11 mouse cellular contexts compared by ENCODE assay signal in the genomic region with DNA sequence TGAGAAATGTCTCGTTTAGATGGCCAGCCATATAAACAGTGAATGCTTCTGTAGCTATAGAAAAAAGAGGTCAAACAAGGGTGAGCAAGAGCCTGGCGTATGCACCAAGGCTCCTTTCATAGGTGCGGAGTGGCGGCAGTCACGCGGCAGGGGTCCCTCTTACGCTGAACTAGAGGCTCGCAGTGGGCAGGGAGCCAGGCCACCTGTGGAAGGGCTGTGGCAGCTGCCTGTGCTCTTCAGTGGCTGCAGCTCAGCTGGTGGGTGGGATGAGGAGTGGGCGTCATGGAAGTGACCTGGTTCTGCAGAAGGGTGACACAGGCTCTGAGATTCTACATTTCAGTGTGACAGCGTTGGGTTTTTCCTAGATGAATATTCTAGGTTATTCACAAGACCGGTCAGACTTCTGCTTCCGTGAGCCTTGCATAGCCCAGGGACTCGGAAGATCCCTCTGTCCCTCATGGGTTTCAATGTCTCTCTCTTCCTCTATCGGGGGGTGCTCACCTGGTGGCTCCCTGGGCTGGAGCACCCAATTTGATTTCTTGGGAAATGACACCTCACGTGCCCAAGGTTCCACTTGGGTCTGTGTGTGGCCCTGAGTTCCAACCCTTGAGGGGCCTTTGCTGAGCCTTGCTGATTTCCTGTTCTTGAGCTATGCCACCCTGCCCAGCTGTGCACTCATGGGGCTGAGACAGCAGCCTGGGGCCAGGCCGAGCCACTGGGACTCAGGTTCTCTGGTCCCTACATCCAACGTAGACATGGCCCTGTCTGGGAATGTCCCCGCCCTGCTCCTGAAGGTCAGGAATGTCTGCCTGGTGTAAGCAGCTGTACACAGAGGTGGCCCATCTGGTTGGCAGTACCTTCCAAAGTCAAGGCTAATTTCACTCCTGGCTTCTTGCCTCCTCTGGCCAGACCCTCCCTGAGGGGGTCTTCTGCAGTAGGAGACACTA. TPM values are rescaled to one million over a fixed set of nuclear protein-coding genes. Genes with fewer than 3 reads are reported as not detected.
A peak's percentile ranks its signal among the peaks of the same experiment; 100 is the strongest.
DNase-seq lines count a peak whose midpoint lies in the region; ATAC-seq and TF ChIP-seq lines count a peak whose summit lies in the region.
"Had no signal": no experiment of that assay in that cellular context is flagged by ENCODE, and none has a peak within 500 bp of the region (broad histone marks: within the 10 kb centered on the region; RNA-seq: fewer than 3 reads in every experiment).

No protein-coding gene starts in this region.

- H3K4me2 ChIP-seq in hindbrain, embryonic 11.5 days (replicated peaks; ENCODE audit: low read depth, low read length): no peak overlapping the region
- no peak overlapping the region for H3K4me2 ChIP-seq in lung, postnatal 0 days (replicated peaks; ENCODE audit: low read depth, low read length)
- no peak overlapping the region for H3K4me2 ChIP-seq in limb, embryonic 14.5 days (replicated peaks; ENCODE audit: low read depth, low read length, severe bottlenecking)

- H3K27me3 ChIP-seq in hindbrain, embryonic 10.5 days (ENCODE audit: insufficient read depth, poor library complexity, severe bottlenecking): no peaks in the 10 kb centered on the region
- H3K27me3 ChIP-seq in hindbrain, embryonic 11.5 days (ENCODE audit: control insufficient read depth, insufficient read depth, low read length): no peaks in the 10 kb centered on the region
- H3K27me3 ChIP-seq in lung, postnatal 0 days (replicated peaks; ENCODE audit: insufficient read depth, low read length): no peaks in the 10 kb centered on the region
- H3K27me3 ChIP-seq in limb, embryonic 14.5 days (ENCODE audit: control insufficient read depth, insufficient read depth, low read length): no peaks in the 10 kb centered on the region

- peaks cover 64% of the 10 kb centered on the region for H3K4me1 ChIP-seq in hindbrain, embryonic 10.5 days (replicated peaks)
- 0 out of 2 replicates have a peak, but pooled peaks cover 1% of the 10 kb centered on the region for H3K4me1 ChIP-seq in hindbrain, embryonic 11.5 days (replicated peaks; ENCODE audit: control insufficient read depth, insufficient read depth, low read length)
- no peaks in the 10 kb centered on the region for H3K4me1 ChIP-seq in lung, postnatal 0 days (ENCODE audit: insufficient read depth, low read depth, low read length)
- H3K4me1 ChIP-seq in limb, embryonic 14.5 days (ENCODE audit: control insufficient read depth, insufficient read depth, low read length): peaks cover 17% of the 10 kb centered on the region

- peak; percentile 20; the same call in 1 of the 2 replicates for TF ChIP-seq CTCF in lung, postnatal 0 days (IDR thresholded peaks at IDR 0.05)

- H3K36me3 ChIP-seq in hindbrain, embryonic 10.5 days: no peaks in the 10 kb centered on the region
- no peaks in the 10 kb centered on the region for H3K36me3 ChIP-seq in hindbrain, embryonic 11.5 days (ENCODE audit: control insufficient read depth, insufficient read depth, low read length)
- no peaks in the 10 kb centered on the region for H3K36me3 ChIP-seq in lung, postnatal 0 days (ENCODE audit: insufficient read depth, low read length)
- peaks cover 6% of the 10 kb centered on the region; the same call in 1 of the 2 replicates for H3K36me3 ChIP-seq in limb, embryonic 14.5 days (ENCODE audit: control insufficient read depth, insufficient read depth, low read length)

- WGBS in hindbrain, embryonic 10.5 days: 72% methylated on average over 18 of the region's 18 CpGs
- 64% methylated on average over 18 of the region's 18 CpGs for WGBS in hindbrain, embryonic 11.5 days
- 46% methylated on average over 18 of the region's 18 CpGs for WGBS in lung, postnatal 0 days
- WGBS in limb, embryonic 14.5 days: 46% methylated on average over 18 of the region's 18 CpGs

- ATAC-seq in hindbrain, embryonic 11.5 days (ENCODE audit: low FRiP score): no peak
- peak; percentile 69 for ATAC-seq in lung, postnatal 0 days
- ATAC-seq in limb, embryonic 14.5 days (ENCODE audit: low FRiP score, low read depth): peak; percentile 74; the same call in 1 of the 2 replicates

- no peaks in the 10 kb centered on the region for H3K9me3 ChIP-seq in hindbrain, embryonic 10.5 days
- no peaks in the 10 kb centered on the region for H3K9me3 ChIP-seq in hindbrain, embryonic 11.5 days (ENCODE audit: control insufficient read depth, low read length)
- no peaks in the 10 kb centered on the region for H3K9me3 ChIP-seq in lung, postnatal 0 days (ENCODE audit: low read length)
- no peaks in the 10 kb centered on the region for H3K9me3 ChIP-seq in limb, embryonic 14.5 days (ENCODE audit: control insufficient read depth, low read length)

- H3K27ac ChIP-seq in hindbrain, embryonic 10.5 days: peak overlapping the region; percentile 6
- no peak overlapping the region for H3K27ac ChIP-seq in hindbrain, embryonic 11.5 days (ENCODE audit: low read depth, low read length)
- H3K27ac ChIP-seq in lung, postnatal 0 days (ENCODE audit: low read length): no peak overlapping the region
- no peak overlapping the region for H3K27ac ChIP-seq in limb, embryonic 14.5 days (replicated peaks; ENCODE audit: low read depth, low read length)

- TF ChIP-seq POLR2A in limb, embryonic 14.5 days (IDR thresholded peaks at IDR 0.05; ENCODE audit: borderline replicate concordance, extremely low read depth, insufficient read depth, insufficient read length): no peak

- no peak for DNase-seq in hindbrain, embryonic 10.5 days (ENCODE audit: low spot score)
- no peak for DNase-seq in hindbrain, embryonic 11.5 days (ENCODE audit: low spot score)
- peak; percentile 48 for DNase-seq in lung, postnatal 0 days (ENCODE audit: low spot score)
- no peak for DNase-seq in lung, postnatal 10 days
- DNase-seq in R1 (ENCODE audit: low read depth, low spot score): peak; percentile 44
- peak; percentile 79 for DNase-seq in limb, embryonic 14.5 days (ENCODE audit: low spot score)
- no peak for DNase-seq in yolk sac, embryonic 10.5 days (ENCODE audit: low spot score)
- DNase-seq in ovary, postnatal 36 days (ENCODE audit: low spot score): no peak
- DNase-seq: gastrocnemius, postnatal 36 days; liver had no signal

- H3K4me3 ChIP-seq in hindbrain, embryonic 10.5 days: no peak overlapping the region
- H3K4me3 ChIP-seq in hindbrain, embryonic 11.5 days (ENCODE audit: low read depth, low read length): no peak overlapping the region
- no peak overlapping the region for H3K4me3 ChIP-seq in lung, postnatal 0 days (ENCODE audit: low read depth, low read length)
- H3K4me3 ChIP-seq in limb, embryonic 14.5 days (replicated peaks; ENCODE audit: low read length): no peak overlapping the region
- H3K4me3 ChIP-seq: megakaryocyte, embryonic 14.5 days had no signal

- no peak overlapping the region for H3K9ac ChIP-seq in hindbrain, embryonic 11.5 days (ENCODE audit: low read depth, low read length)
- H3K9ac ChIP-seq in lung, postnatal 0 days (replicated peaks; ENCODE audit: low read depth): no peak overlapping the region
- H3K9ac ChIP-seq in limb, embryonic 14.5 days (ENCODE audit: low read depth, low read length, severe bottlenecking): no peak overlapping the region

- no peak for TF ChIP-seq EP300 in lung, postnatal 0 days (IDR thresholded peaks at IDR 0.05)

RNA-seq across cellular contexts. Expression of a gene that starts 55.0 kb away (rescaled TPM):
- 186 and 206 TPM in 2 replicates for polyA plus RNA-seq in hindbrain, embryonic 10.5 days (2016; fragmentation: Nextera tagmentation; extraction: Ambion mirVana)
- 126 and 141 TPM in 2 replicates for polyA plus RNA-seq in hindbrain, embryonic 11.5 days (2014; fragmentation: Nextera tagmentation; extraction: Ambion mirVana)
- 52.5 and 56.1 TPM in 2 replicates for polyA plus RNA-seq in lung, postnatal 0 days (2015; fragmentation: Nextera tagmentation; extraction: Ambion mirVana)
- polyA plus RNA-seq in limb, embryonic 14.5 days (2012; rRNA removed): 76.5 and 78.7 TPM in 2 replicates
- 125 and 136 TPM in 2 replicates for polyA plus RNA-seq in limb, embryonic 14.5 days (2014; fragmentation: Nextera tagmentation; extraction: Ambion mirVana)

Comparison
In these comparisons a context has a peak if more than half of its experiments do, and no peak if none do; other contexts are left out.
1. DNase-seq: peak in lung, postnatal 0 days (single experiment), R1 (single experiment) and limb, embryonic 14.5 days (single experiment); none in hindbrain, embryonic 10.5 days (single experiment), hindbrain, embryonic 11.5 days (single experiment), lung, postnatal 10 days (single experiment), yolk sac, embryonic 10.5 days (single experiment) and ovary, postnatal 36 days (single experiment).